Mouse (Mus musculus): ENCODE results near the gene Dnajb11.

DNA sequence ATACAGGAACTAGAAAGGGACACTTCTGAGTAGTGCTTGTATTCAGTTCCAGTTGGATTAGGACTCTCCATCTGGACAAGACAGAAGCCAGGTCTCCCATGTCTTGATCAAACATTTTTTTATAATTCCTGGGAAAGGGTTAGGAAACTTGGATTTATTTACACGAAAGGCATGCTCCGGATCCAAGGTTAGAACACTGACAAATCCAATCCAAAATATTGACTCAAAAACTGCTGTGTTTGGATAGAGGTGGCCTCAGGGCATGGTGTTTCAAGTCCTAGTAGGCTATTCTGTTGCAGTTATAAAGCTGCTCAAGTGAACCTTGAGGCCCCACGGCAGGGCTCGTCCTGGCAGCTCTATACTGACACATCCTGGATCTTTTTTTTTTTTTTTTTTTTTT, 64.8 kb downstream of the Dnajb11 start:
- TF ChIP-seq CTCF (IDR thresholded peaks at IDR 0.05; ENCODE audit: borderline replicate concordance, control insufficient read depth, extremely low read depth, insufficient read depth, low read length, poor library complexity) (no peak), POLR2A (IDR thresholded peaks at IDR 0.05; ENCODE audit: control insufficient read depth, extremely low read depth, insufficient read depth, low read length, poor library complexity) (no peak)

Measured in thymus, adult 2 months (tissue).